Mouse (Mus musculus): ENCODE results near the gene Pik3c2b. TPM values are rescaled to one million over a fixed set of nuclear protein-coding genes. Genes with fewer than 3 reads are reported as not detected.

The Pik3c2b gene
- polyA plus RNA-seq, 1 experiment from 2014 or later, result 7.1 TPM

DNA sequence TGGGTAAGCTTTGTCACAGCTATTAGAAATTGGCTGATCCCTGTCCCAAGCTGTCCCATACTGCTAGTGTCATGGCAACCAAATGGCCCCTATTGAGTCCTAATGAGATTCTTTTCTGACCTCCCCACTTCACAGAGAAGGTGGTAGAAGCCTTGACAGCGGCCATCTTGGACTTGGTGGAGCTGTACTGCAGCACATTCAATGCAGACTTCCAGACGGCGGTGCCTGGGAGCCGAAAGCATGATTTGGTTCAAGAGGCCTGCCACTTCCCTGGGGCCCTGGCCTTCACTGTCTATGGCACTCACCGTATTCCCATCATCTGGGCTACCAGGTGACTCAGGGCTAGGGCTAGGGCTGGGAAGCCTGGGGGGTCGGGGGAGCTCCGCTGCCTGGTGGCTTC lies 34.0 kb downstream of the Pik3c2b start:
- Histone ChIP-seq H3K4me3 (ENCODE audit: low read depth, low read length) (no peak overlapping the region), H3K9me3 (ENCODE audit: control insufficient read depth, low read length) (no peaks in the 10 kb centered on the region), H3K27me3 (replicated peaks; ENCODE audit: control insufficient read depth, insufficient read depth, low read length) (no peaks in the 10 kb centered on the region), H3K27ac (replicated peaks; ENCODE audit: low read depth, low read length) (no peak overlapping the region), H3K4me2 (ENCODE audit: low read depth, low read length) (no peak overlapping the region), H3K4me1 (ENCODE audit: control insufficient read depth, insufficient read depth, low read length) (peaks cover 8% of the 10 kb centered on the region; the same call in 1 of the 2 replicates), H3K9ac (ENCODE audit: low read depth, low read length) (no peak overlapping the region), H3K36me3 (ENCODE audit: control insufficient read depth, insufficient read depth, low read length) (peaks cover 31% of the 10 kb centered on the region)
- DNase-seq (ENCODE audit: low spot score), result no peak
- 81% methylated on average over 7 of the region's 7 CpGs for WGBS
- no peak for ATAC-seq (ENCODE audit: low read depth)

DNA sequence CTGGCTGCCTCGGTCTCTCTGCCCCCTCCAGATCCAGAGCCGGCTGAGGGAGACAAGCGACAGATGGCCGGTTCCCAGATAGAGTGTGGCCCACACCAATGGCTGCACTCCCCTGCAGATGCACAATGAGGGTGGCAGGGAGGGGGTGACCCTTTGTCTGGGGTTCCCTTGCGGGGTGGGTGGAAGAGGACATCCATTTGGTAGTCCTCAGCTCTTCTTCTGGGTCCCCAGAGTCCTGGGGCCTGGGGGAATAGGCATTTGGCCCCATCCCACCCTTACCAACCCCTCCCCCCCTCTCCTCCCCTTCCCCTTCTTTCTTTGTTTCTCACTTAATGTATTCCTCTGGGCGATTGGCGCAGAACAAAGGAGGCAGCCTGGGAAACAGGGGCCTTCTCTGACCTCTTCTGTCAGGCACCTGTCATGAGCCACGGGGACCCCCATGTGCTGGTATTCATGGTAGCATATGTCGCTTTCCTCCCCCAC lies 34.7 kb downstream of the Pik3c2b start:
- no peaks in the 10 kb centered on the region for H3K9me3 ChIP-seq (ENCODE audit: control insufficient read depth, low read length)
- H3K9ac ChIP-seq (ENCODE audit: low read depth, low read length), result no peak overlapping the region
- peak; percentile 70 for DNase-seq (ENCODE audit: low spot score)
- H3K27me3 ChIP-seq (replicated peaks; ENCODE audit: control insufficient read depth, insufficient read depth, low read length), result no peaks in the 10 kb centered on the region
- 41% methylated on average over 9 of the region's 9 CpGs for WGBS
- ATAC-seq (ENCODE audit: low read depth), result peak; percentile 39; the same call in 1 of the 2 replicates
- H3K4me1 ChIP-seq (ENCODE audit: control insufficient read depth, insufficient read depth, low read length), result peaks cover 8% of the 10 kb centered on the region; the same call in 1 of the 2 replicates
- peaks cover 31% of the 10 kb centered on the region for H3K36me3 ChIP-seq (ENCODE audit: control insufficient read depth, insufficient read depth, low read length)
- H3K27ac ChIP-seq (replicated peaks; ENCODE audit: low read depth, low read length), result no peak overlapping the region
- no peak overlapping the region for H3K4me2 ChIP-seq (ENCODE audit: low read depth, low read length)
- H3K4me3 ChIP-seq (ENCODE audit: low read depth, low read length), result no peak overlapping the region

DNA sequence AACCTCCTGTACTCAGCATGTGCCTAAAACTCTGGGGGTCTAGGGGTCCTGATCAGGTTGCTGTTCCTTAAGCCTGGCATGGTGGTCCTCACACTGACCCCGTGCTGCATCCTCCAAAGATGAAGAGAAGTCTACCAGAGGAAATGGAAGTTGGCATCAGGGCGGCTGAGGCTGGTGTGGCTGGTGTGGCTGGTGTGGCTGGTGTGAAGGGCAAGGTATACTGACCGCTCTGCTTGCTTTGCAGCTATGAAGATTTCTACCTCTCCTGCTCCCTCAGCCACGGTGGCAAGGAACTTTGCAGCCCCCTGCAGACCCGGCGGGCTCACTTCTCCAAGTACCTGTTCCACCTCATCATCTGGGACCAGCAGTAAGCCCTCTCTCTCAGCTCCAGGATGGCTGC lies 35.2 kb downstream of the Pik3c2b start:
- no peaks in the 10 kb centered on the region for H3K27me3 ChIP-seq (replicated peaks; ENCODE audit: control insufficient read depth, insufficient read depth, low read length)
- no peaks in the 10 kb centered on the region for H3K9me3 ChIP-seq (ENCODE audit: control insufficient read depth, low read length)
- H3K27ac ChIP-seq (replicated peaks; ENCODE audit: low read depth, low read length), result no peak overlapping the region
- ATAC-seq (ENCODE audit: low read depth) (no peak), DNase-seq (ENCODE audit: low spot score) (no peak)
- H3K4me1 ChIP-seq (ENCODE audit: control insufficient read depth, insufficient read depth, low read length), result peaks cover 8% of the 10 kb centered on the region; the same call in 1 of the 2 replicates
- H3K4me2 ChIP-seq (ENCODE audit: low read depth, low read length), result no peak overlapping the region
- WGBS, result 70% methylated on average over 5 of the region's 6 CpGs
- H3K36me3 ChIP-seq (ENCODE audit: control insufficient read depth, insufficient read depth, low read length), result peaks cover 31% of the 10 kb centered on the region
- no peak overlapping the region for H3K9ac ChIP-seq (ENCODE audit: low read depth, low read length)
- H3K4me3 ChIP-seq (ENCODE audit: low read depth, low read length), result no peak overlapping the region

DNA sequence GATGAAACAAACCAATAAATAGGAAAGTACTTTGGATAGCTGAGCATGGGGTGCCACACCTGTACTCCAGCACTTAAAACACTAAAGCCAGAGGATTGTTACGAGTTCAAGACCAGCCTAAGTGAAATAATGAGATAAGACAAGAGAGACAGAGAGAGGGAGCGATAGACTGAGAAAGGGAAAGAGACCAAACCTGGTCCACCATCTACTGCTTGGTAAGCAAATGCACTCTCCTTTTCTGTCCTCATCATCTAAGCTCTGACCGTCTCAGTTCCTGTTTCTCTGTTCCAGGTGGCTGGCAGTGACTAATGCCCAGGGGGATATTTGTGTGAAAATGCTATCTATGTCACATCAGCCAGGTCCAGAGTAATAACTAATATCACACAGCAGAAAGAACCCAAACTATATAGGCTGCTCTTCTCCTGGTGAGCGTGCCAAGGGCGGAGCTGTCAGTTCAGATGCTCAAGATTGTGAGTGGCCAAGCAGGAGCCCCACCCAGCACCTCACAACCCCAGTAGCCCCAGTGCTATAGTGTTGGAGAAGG lies 37.6 kb downstream of the Pik3c2b start:
- H3K4me1 ChIP-seq (ENCODE audit: control insufficient read depth, insufficient read depth, low read length), result no peaks in the 10 kb centered on the region; the same call in 1 of the 2 replicates
- DNase-seq (ENCODE audit: low spot score) (no peak), ATAC-seq (ENCODE audit: low read depth) (no peak)
- no peak overlapping the region for H3K27ac ChIP-seq (replicated peaks; ENCODE audit: low read depth, low read length)
- no peaks in the 10 kb centered on the region for H3K27me3 ChIP-seq (replicated peaks; ENCODE audit: control insufficient read depth, insufficient read depth, low read length)
- peaks cover 25% of the 10 kb centered on the region for H3K36me3 ChIP-seq (ENCODE audit: control insufficient read depth, insufficient read depth, low read length)
- no peak overlapping the region for H3K9ac ChIP-seq (ENCODE audit: low read depth, low read length)
- H3K9me3 ChIP-seq (ENCODE audit: control insufficient read depth, low read length), result no peaks in the 10 kb centered on the region
- no peak overlapping the region for H3K4me2 ChIP-seq (ENCODE audit: low read depth, low read length)
- 84% methylated on average over 5 of the region's 5 CpGs for WGBS
- H3K4me3 ChIP-seq (ENCODE audit: low read depth, low read length), result no peak overlapping the region

DNA sequence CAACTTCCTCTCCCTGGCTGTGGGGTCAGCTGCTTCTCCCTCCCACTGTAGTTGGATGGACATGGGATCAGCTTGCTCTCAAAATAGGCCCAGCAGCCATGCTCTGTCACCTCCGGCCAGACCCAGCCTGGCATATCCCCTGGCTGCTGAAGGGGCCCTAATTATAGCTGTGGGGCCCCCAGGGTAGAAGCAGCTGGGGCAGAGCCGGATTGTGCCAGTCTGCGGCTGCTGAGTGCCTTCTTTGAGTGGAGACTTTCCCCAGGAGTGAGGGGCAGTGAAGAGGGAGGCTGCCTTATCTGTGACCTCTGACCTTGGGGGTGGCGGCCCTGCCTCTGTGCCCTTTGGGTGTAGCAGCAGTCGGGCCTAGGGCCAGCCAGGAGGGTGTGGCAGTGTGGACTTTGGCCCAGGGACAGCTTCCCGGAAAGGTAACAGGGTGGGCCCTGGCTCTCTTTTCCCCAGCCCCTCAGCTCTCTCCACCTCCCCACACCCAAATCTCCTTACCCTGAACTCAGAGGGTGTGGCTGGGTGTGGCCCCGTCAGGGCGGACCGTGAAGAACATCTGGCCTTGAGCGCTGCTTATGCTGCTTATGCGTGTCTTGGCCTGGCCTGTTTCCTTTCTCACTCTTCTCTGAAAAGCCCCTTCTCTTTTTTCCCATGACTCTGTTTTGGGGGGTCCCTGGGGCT lies 38.6 kb downstream of the Pik3c2b start:
- H3K9me3 ChIP-seq (ENCODE audit: control insufficient read depth, low read length), result no peaks in the 10 kb centered on the region
- H3K27ac ChIP-seq (replicated peaks; ENCODE audit: low read depth, low read length), result no peak overlapping the region
- ATAC-seq (ENCODE audit: low read depth) (no peak), DNase-seq (ENCODE audit: low spot score) (peak; percentile 31)
- 56% methylated on average over 9 of the region's 11 CpGs for WGBS
- no peak overlapping the region for H3K4me2 ChIP-seq (ENCODE audit: low read depth, low read length)
- H3K4me1 ChIP-seq (ENCODE audit: control insufficient read depth, insufficient read depth, low read length), result no peaks in the 10 kb centered on the region
- no peak overlapping the region for H3K9ac ChIP-seq (ENCODE audit: low read depth, low read length)
- no peak overlapping the region for H3K4me3 ChIP-seq (ENCODE audit: low read depth, low read length)
- H3K36me3 ChIP-seq (ENCODE audit: control insufficient read depth, insufficient read depth, low read length), result peaks cover 23% of the 10 kb centered on the region
- H3K27me3 ChIP-seq (replicated peaks; ENCODE audit: control insufficient read depth, insufficient read depth, low read length), result no peaks in the 10 kb centered on the region

DNA sequence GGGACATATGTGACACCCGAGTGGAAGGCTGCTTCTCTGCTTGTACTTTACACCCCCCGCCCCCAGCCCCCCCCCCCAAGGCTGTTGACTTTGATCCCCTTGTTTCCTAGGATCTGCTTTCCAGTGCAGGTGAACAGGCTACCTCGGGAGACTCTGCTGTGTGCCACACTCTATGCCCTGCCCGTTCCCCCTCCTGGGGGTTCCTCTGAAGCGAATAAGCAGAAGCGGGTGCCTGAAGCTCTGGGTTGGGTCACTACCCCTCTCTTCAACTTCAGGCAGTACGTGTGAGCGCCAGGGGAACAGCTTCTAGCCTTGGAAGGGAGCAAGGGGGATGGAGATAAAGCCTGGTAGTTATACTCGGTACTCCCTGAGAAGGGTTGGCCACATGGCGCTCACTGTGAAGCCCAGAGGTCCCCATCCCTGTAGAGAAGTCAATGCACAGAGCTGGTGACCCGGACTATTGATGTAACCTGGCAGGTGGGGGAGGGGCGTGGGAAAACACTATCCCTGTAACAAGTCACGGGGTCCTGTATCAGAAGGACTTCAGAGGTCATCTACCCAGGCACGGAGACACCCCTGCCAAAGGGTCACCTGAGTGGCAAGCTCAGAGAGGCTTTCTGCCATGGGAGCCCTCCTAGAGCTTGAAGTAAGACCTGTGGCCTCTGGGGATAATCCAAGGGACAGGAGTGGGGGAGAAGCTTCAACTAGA lies 39.4 kb downstream of the Pik3c2b start:
- no peak for ATAC-seq (ENCODE audit: low read depth)
- WGBS, result 76% methylated on average over 13 of the region's 14 CpGs
- no peaks in the 10 kb centered on the region for H3K27me3 ChIP-seq (replicated peaks; ENCODE audit: control insufficient read depth, insufficient read depth, low read length)
- no peaks in the 10 kb centered on the region for H3K4me1 ChIP-seq (ENCODE audit: control insufficient read depth, insufficient read depth, low read length)
- no peak overlapping the region for H3K27ac ChIP-seq (replicated peaks; ENCODE audit: low read depth, low read length)
- H3K36me3 ChIP-seq (ENCODE audit: control insufficient read depth, insufficient read depth, low read length), result peaks cover 26% of the 10 kb centered on the region
- no peak overlapping the region for H3K4me3 ChIP-seq (ENCODE audit: low read depth, low read length)
- no peak overlapping the region for H3K4me2 ChIP-seq (ENCODE audit: low read depth, low read length)
- no peaks in the 10 kb centered on the region for H3K9me3 ChIP-seq (ENCODE audit: control insufficient read depth, low read length)
- DNase-seq (ENCODE audit: low spot score), result no peak
- no peak overlapping the region for H3K9ac ChIP-seq (ENCODE audit: low read depth, low read length)

DNA sequence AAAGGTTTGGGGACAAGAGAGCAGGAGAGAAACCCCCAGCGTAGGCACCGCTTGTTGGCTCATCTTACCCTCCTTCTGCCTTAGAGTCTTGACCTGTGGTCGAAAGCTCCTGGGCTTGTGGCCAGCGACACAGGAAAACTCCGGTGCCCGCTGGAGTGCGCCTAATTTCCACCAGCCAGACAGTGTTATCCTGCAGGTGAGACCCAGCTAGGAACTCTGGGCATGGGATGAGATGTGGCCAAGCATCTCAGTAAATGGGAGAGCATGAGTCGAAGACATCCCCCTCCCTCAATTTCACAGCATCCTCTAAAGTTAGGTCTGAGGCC lies 39.9 kb downstream of the Pik3c2b start:
- Histone ChIP-seq H3K36me3 (ENCODE audit: control insufficient read depth, insufficient read depth, low read length) (peaks cover 31% of the 10 kb centered on the region), H3K4me2 (ENCODE audit: low read depth, low read length) (no peak overlapping the region), H3K27ac (replicated peaks; ENCODE audit: low read depth, low read length) (no peak overlapping the region), H3K4me3 (ENCODE audit: low read depth, low read length) (no peak overlapping the region), H3K4me1 (ENCODE audit: control insufficient read depth, insufficient read depth, low read length) (no peaks in the 10 kb centered on the region), H3K9ac (ENCODE audit: low read depth, low read length) (no peak overlapping the region), H3K9me3 (ENCODE audit: control insufficient read depth, low read length) (no peaks in the 10 kb centered on the region), H3K27me3 (replicated peaks; ENCODE audit: control insufficient read depth, insufficient read depth, low read length) (no peaks in the 10 kb centered on the region)
- 94% methylated on average over 8 of the region's 8 CpGs for WGBS
- no peak for ATAC-seq (ENCODE audit: low read depth)
- DNase-seq (ENCODE audit: low spot score), result no peak

DNA sequence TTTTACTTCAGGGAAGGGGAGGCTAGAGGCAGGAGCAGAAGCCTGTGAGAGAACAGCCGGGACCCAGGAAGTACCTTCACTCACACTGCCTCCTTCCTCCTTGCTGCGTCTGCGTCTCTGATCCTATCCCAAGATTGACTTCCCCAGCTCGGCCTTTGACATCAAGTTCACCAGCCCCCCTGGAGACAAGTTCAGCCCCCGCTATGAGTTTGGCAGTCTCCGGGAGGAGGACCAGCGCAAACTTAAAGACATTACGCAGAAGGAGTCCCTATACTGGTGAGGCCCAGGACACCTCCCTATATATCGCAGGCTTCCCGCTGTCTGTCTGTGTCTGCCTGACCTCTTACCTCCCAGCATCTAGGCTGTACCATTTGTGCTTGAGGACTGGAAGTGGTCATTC lies 41.3 kb downstream of the Pik3c2b start:
- ATAC-seq (ENCODE audit: low read depth) (no peak), DNase-seq (ENCODE audit: low spot score) (no peak)
- no peaks in the 10 kb centered on the region for H3K4me1 ChIP-seq (ENCODE audit: control insufficient read depth, insufficient read depth, low read length)
- no peaks in the 10 kb centered on the region for H3K27me3 ChIP-seq (replicated peaks; ENCODE audit: control insufficient read depth, insufficient read depth, low read length)
- H3K4me2 ChIP-seq (ENCODE audit: low read depth, low read length), result no peak overlapping the region
- H3K36me3 ChIP-seq (ENCODE audit: control insufficient read depth, insufficient read depth, low read length), result peaks cover 33% of the 10 kb centered on the region; the same call in 1 of the 2 replicates
- H3K9ac ChIP-seq (ENCODE audit: low read depth, low read length), result no peak overlapping the region
- no peaks in the 10 kb centered on the region for H3K9me3 ChIP-seq (ENCODE audit: control insufficient read depth, low read length)
- H3K27ac ChIP-seq (replicated peaks; ENCODE audit: low read depth, low read length), result no peak overlapping the region
- WGBS, result 88% methylated on average over 10 of the region's 10 CpGs
- no peak overlapping the region for H3K4me3 ChIP-seq (ENCODE audit: low read depth, low read length)

Measured in embryonic facial prominence, embryonic 14.5 days (tissue).